Mouse (Mus musculus): ENCODE results near the gene Gm10696. TPM values are rescaled to one million over a fixed set of nuclear protein-coding genes. Genes with fewer than 3 reads are reported as not detected.
"Not testable (repeated sequence)": the region's sequence is repeated elsewhere in the genome, so short reads cannot be mapped to it uniquely, and the experiment has no call there.

The Gm10696 gene
- not detected for total RNA-seq (2021)
- long read RNA-seq, experiment 1: 0 reads
- long read RNA-seq, experiment 2: 0 reads

DNA sequence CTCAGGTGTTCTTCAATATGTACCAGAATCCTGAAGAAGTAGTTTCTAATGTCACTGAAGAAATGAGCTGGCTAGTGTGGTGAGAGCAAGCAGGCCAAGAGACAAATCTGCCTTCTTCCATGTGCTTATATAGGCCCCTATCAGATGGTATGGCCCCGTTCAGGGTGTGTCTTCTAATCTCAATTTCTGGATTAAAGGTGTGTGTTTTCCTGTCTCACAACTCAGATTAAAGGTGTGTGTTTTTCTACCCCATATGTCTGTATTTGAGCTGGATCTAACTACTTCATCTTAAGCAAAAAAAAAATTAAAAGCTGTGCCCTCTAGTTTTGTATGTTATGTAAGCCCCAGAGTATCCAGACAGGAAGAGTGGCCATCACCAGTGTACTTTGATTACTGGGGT lies at the start of gene Gm10696:
TSS of gene Gm10696 (minus strand) at position 101 of the 400 bp plus-strand sequence.
- DNase-seq (ENCODE audit: extremely low spot score in 1 of 2, low spot score in 2 of 2); H3K4me3 ChIP-seq; H3K27ac ChIP-seq; intact Hi-C loops (cut with DNase I): not testable (repeated sequence)

DNA sequence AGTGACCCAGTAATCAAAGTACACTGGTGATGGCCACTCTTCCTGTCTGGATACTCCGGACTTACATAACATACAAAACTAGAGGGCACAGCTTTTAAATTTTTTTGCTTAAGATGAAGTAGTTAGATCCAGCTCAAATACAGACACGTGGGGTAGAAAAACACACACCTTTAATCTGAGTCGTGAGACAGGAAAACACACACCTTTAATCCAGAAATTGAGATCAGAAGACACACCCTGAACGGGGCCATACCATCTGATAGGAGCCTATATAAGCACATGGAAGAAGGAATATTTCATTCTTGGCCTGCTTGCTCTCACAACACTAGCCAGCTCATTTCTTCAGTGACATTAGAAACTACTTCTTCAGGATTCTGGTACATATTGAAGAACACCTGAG lies 18.4 kb upstream of the Gm10696 start, which contains the start of gene Gm5286:
TSS of gene Gm5286 (plus strand) at position 301 of the 400 bp plus-strand sequence.
- H3K27ac ChIP-seq; intact Hi-C loops (cut with DNase I); H3K4me3 ChIP-seq; DNase-seq (ENCODE audit: extremely low spot score in 1 of 2, low spot score in 2 of 2): not testable (repeated sequence)

DNA sequence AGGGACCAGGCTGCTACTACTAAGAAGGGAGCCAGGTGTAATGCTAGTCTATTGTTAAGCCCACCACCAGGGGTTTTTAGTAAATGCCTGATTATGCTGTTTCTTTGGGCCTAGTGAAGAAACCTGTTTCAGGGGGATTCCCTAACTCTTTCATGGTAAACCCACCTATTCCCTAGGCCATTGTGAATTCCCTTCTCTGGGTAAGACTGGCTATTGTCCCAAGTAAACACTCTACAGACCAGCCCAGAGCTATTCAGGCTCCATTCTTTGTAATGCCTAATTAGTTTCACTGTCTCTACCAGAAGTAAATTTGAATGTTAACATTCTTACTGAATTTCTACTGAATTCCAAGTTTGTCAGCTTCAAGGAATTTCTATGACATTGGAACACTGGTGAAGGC lies 10.6 kb downstream of the Gm10696 start:
- intact Hi-C loops (cut with DNase I); H3K27ac ChIP-seq; H3K4me3 ChIP-seq; DNase-seq (ENCODE audit: extremely low spot score in 1 of 2, low spot score in 2 of 2): not testable (repeated sequence)

Other genes with a start within 250 kb of the Gm10696 start
- not detected for gene Gm9117, start 234.7 kb downstream of the Gm10696 start, total RNA-seq (2021)
- gene Tdpoz5, start 216.9 kb downstream of the Gm10696 start, total RNA-seq (2021): not detected
- not detected for gene Gm9125, start 123.3 kb downstream of the Gm10696 start, total RNA-seq (2021)
- gene Gm10697, start 105.5 kb downstream of the Gm10696 start, total RNA-seq (2021): not detected
- gene Gm5286, start 18.5 kb upstream of the Gm10696 start, total RNA-seq (2021): not detected
- not detected for gene Gm4778, start 85.8 kb upstream of the Gm10696 start, total RNA-seq (2021)
- gene Them4, start 131.9 kb upstream of the Gm10696 start, total RNA-seq (2021): 10 to 100 TPM; 17.6 to 19.0 TPM
- not detected for gene Them5, start 163.9 kb upstream of the Gm10696 start, total RNA-seq (2021)
- gene C2cd4d, start 184.2 kb upstream of the Gm10696 start, total RNA-seq (2021): under 1 TPM in 1 of 2 experiments, not detected in 1; 0.44 TPM
- under 1 TPM; 0.52 to 0.91 TPM for gene Rorc, start 194.6 kb upstream of the Gm10696 start, total RNA-seq (2021)
- gene Lingo4, start 220.3 kb upstream of the Gm10696 start, total RNA-seq (2021): 1 to 10 TPM in 1 of 2 experiments, under 1 TPM in 1; 0.72 to 1.1 TPM
- 10 to 100 TPM; 38.8 to 38.9 TPM for gene Tdrkh, start 235.1 kb upstream of the Gm10696 start, total RNA-seq (2021)